Mouse (Mus musculus) bone marrow, adult 2 months (tissue): ENCODE results near the gene Nhlrc1.

Experiments used
- CTCF ChIP-seq: fragments of 200-500 bp; IDR thresholded peaks from 2 replicates; pipeline ENCODE4 v1.5.1; 2011; ENCODE audit warnings: low read length, control low read depth; ENCODE audit not compliant: control insufficient read depth, insufficient read depth
- POLR2A ChIP-seq: fragments of 200-500 bp; IDR thresholded peaks from 2 replicates; pipeline ENCODE4 v1.6.1; 2011; ENCODE audit warnings: low read depth, mild to moderate bottlenecking, control low read depth, low read length, borderline replicate concordance; ENCODE audit not compliant: control insufficient read depth

DNA sequence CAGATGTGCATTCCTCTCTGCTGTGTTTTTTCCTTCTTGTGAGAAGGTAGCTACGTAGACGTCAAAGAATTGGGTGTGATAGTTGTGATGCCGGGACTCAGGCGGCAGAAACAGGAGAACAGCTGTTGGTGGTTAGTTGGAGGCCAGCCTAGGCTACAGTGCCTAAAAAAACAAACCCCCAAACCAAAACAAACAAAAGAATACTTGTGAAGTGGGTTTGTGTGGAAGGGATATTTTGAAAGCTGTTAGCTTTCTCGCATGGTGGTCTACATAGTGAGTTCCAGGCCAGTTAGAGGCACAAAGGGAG, 498 bp upstream of the Nhlrc1 start:
- TF ChIP-seq CTCF = no peak
- TF ChIP-seq POLR2A = no peak
